Mouse (Mus musculus) urinary bladder, postnatal 10 days (tissue): ENCODE data around the gene Gm4871.

Source experiments
- DNase-seq: peaks from one replicate; pipeline ENCODE4 v3.0.0; 2022; ENCODE audit warnings: low spot score

The Gm4871 gene

GRCm38 (mm10) chr5:144990481-144990880 is 42.1 kb downstream of the Gm4871 start:
- no peak for DNase-seq

- DNase-seq: no peak
Measured at GRCm38 (mm10) chr5:144990051-144990450, 42.5 kb downstream of the Gm4871 start.

- DNase-seq: no peak
Measured at GRCm38 (mm10) chr5:144989061-144989405, 43.5 kb downstream of the Gm4871 start.

- no peak for DNase-seq
Measured at GRCm38 (mm10) chr5:144988340-144989060, 44.1 kb downstream of the Gm4871 start.

GRCm38 (mm10) chr5:144987561-144987960 is 45.0 kb downstream of the Gm4871 start:
- no peak for DNase-seq

GRCm38 (mm10) chr5:144984839-144985238 is 47.7 kb downstream of the Gm4871 start:
- DNase-seq: no peak

- no peak for DNase-seq
Measured at GRCm38 (mm10) chr5:144983227-144983626, 49.3 kb downstream of the Gm4871 start.
